Mouse (Mus musculus) liver, adult 2 months (tissue): ENCODE data around the gene Krt82.

Experiments
- CTCF ChIP-seq: fragments of 200-500 bp; IDR thresholded peaks from 2 replicates; pipeline ENCODE4 v1.5.1; 2011; ENCODE audit warnings: low read depth, low read length, control low read depth
- POLR2A ChIP-seq: fragments of 200-500 bp; IDR thresholded peaks from 2 replicates; pipeline ENCODE4 v1.6.1; 2011; ENCODE audit warnings: low read length, control low read depth; ENCODE audit not compliant: insufficient read depth; ENCODE audit errors: extremely low read depth

DNA sequence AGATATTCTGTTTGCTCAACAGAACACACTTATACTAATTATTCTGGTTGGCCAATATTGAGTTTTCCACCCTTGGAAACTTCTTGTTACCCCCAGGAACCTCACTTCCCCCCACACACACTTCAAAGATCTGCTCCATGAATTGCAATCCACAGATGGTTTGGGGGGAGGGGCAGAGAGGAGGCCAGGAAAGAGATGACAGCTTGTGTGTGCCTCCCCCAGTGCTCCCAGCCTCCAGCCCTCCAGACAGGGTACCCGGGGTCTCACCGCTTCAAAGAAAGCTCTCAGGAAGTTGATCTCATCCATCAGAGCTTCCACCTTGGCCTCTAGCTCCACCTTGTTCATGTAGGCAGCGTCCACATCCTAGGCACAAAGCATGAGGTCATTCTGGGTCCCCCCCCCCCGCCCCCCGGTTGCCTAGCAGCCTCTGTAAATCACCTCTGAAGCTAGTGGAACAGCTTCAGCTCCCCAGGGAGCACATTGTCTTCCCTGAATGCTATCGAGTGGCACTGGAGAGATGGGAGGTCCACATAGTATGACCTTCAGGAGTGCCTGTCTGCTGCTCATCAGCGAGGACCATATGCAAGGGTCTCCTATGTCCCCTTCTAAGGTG is 7.7 kb upstream of the Krt82 start:
- TF ChIP-seq POLR2A (no peak), CTCF (no peak)
